Mouse (Mus musculus) MEL (cell line): ENCODE measurements around the gene Cpsf6. TPM values are rescaled to one million over a fixed set of nuclear protein-coding genes. Genes with fewer than 3 reads are reported as not detected.

ENCODE experiments used
- DNase-seq: peaks from one replicate; pipeline ENCODE4 v3.0.0; 2011; ENCODE audit warnings: low read depth, low spot score
- H3K27ac ChIP-seq: 2 replicates; pipeline ENCODE4 v1.5.1; 2012; ENCODE audit warnings: low read depth, mild to moderate bottlenecking, control low read depth, low read length, moderate library complexity; ENCODE audit not compliant: control insufficient read depth
- H3K27me3 ChIP-seq, 2 experiments: fragments of 150-350 bp in 1 of 2; sonication (generic) in 1 of 2; 2 replicates each; pipeline ENCODE4 v1.6.1; 2012; ENCODE audit warnings: low read length in 2 of 2, mild to moderate bottlenecking in 2 of 2, improper control_type of control experiment in 1 of 2, moderate library complexity in 1 of 2; ENCODE audit not compliant: insufficient read depth in 2 of 2, control insufficient read depth in 1 of 2
- H3K36me3 ChIP-seq, 2 experiments: 2 replicates each; pipeline ENCODE4 v1.6.1; 2012 to 2014; ENCODE audit warnings: low read length in 2 of 2, improper control_type of control experiment in 1 of 2, inconsistent platforms in 1 of 2, mild to moderate bottlenecking in 1 of 2; ENCODE audit not compliant: insufficient read depth in 2 of 2, control insufficient read depth in 1 of 2
- H3K4me1 ChIP-seq, 2 experiments: fragments of 150-350 bp in 1 of 2; sonication (generic) in 1 of 2; 2 replicates each; pipeline ENCODE4 v1.6.1; 2012; ENCODE audit warnings: low read length in 2 of 2, improper control_type of control experiment in 1 of 2, mild to moderate bottlenecking in 1 of 2; ENCODE audit not compliant: insufficient read depth in 2 of 2, control insufficient read depth in 1 of 2
- H3K4me3 ChIP-seq, 2 experiments: fragments of 150-350 bp in 1 of 2; sonication (generic) in 1 of 2; 2 replicates each; pipeline ENCODE4 v1.5.1; 2012; ENCODE audit warnings: low read depth in 2 of 2, low read length in 2 of 2, mild to moderate bottlenecking in 2 of 2, moderate library complexity in 2 of 2, control low read depth in 1 of 2, improper control_type of control experiment in 1 of 2; ENCODE audit not compliant: control insufficient read depth in 1 of 2, insufficient read depth in 1 of 2
- H3K79me2 ChIP-seq: 2 replicates; pipeline ENCODE4 v1.6.1; 2012; ENCODE audit warnings: mild to moderate bottlenecking, low read length, moderate library complexity; ENCODE audit not compliant: control insufficient read depth, poor library complexity, insufficient read depth
- H3K9ac ChIP-seq: 2 replicates; pipeline ENCODE4 v1.6.1; 2012; ENCODE audit warnings: low read depth, mild to moderate bottlenecking, control low read depth, low read length, moderate library complexity; ENCODE audit not compliant: control insufficient read depth, poor library complexity, severe bottlenecking
- H3K9me3 ChIP-seq: fragments of 150-350 bp; sonication (generic); replicated peaks from 2 replicates; pipeline ENCODE4 v1.6.1; 2012; ENCODE audit warnings: mild to moderate bottlenecking, low read length, improper control_type of control experiment, moderate library complexity; ENCODE audit not compliant: insufficient read depth
- CHD1 ChIP-seq: IDR thresholded peaks from 2 replicates; pipeline ENCODE4 v1.6.1; 2012; ENCODE audit warnings: low read depth, mild to moderate bottlenecking, inconsistent platforms, low read length, improper control_type of control experiment
- EP300 ChIP-seq, 2 experiments: IDR thresholded peaks; 2 replicates each; pipeline ENCODE4 v1.6.1; 2011; ENCODE audit warnings: improper control_type of control experiment in 2 of 2, low read length in 2 of 2, low read depth in 1 of 2, mild to moderate bottlenecking in 1 of 2
- ETS1 ChIP-seq: IDR thresholded peaks from 2 replicates; pipeline ENCODE4 v1.6.1; 2012; ENCODE audit warnings: low read depth, mild to moderate bottlenecking, inconsistent platforms, low read length, improper control_type of control experiment, moderate library complexity
- KAT2A ChIP-seq: conservative IDR thresholded peaks from 2 replicates; pipeline ENCODE4 v1.6.1; 2012; ENCODE audit warnings: low read depth, low read length, improper control_type of control experiment, inconsistent platforms
- MAFK ChIP-seq: IDR thresholded peaks from 2 replicates; pipeline ENCODE4 v1.6.1; 2011; ENCODE audit warnings: low read depth, mild to moderate bottlenecking, low read length, improper control_type of control experiment, borderline replicate concordance
- MXI1 ChIP-seq: IDR thresholded peaks from 2 replicates; pipeline ENCODE4 v1.6.1; 2011; ENCODE audit warnings: mild to moderate bottlenecking, low read depth, low read length, improper control_type of control experiment
- POLR2AphosphoS2 ChIP-seq: IDR thresholded peaks from 2 replicates; pipeline ENCODE4 v1.6.1; 2011; ENCODE audit warnings: low read length, improper control_type of control experiment
- POLR2AphosphoS5 ChIP-seq: IDR thresholded peaks from 2 replicates; pipeline ENCODE4 v1.6.1; 2012; ENCODE audit warnings: low read depth, borderline replicate concordance, mild to moderate bottlenecking, inconsistent platforms, low read length, moderate library complexity, mixed read lengths
- SIN3A ChIP-seq: IDR thresholded peaks from 2 replicates; pipeline ENCODE4 v1.6.1; 2012; ENCODE audit warnings: low read length, improper control_type of control experiment, inconsistent platforms
- TAL1 ChIP-seq: IDR thresholded peaks from 2 replicates; pipeline ENCODE4 v1.6.1; 2012; ENCODE audit warnings: mild to moderate bottlenecking, inconsistent platforms, low read length, moderate library complexity, mixed read lengths
- TBP ChIP-seq: IDR thresholded peaks from 2 replicates; pipeline ENCODE4 v1.8.0; 2011; ENCODE audit warnings: low read depth, low read length, improper control_type of control experiment
- UBTF ChIP-seq: IDR thresholded peaks from 2 replicates; pipeline ENCODE4 v1.6.1; 2012; ENCODE audit warnings: low read depth, mild to moderate bottlenecking, inconsistent platforms, low read length, improper control_type of control experiment, moderate library complexity, borderline replicate concordance; ENCODE audit not compliant: insufficient read depth
- USF2 ChIP-seq, 2 experiments: IDR thresholded peaks; 2 replicates each; pipeline ENCODE4 v1.6.1; 2011 to 2012; ENCODE audit warnings: improper control_type of control experiment in 2 of 2, low read length in 2 of 2, borderline replicate concordance in 1 of 2, inconsistent platforms in 1 of 2, low read depth in 1 of 2, mild to moderate bottlenecking in 1 of 2; ENCODE audit not compliant: insufficient read depth in 1 of 2
- ZKSCAN1 ChIP-seq: IDR thresholded peaks from 2 replicates; pipeline ENCODE4 v1.6.1; 2012; ENCODE audit warnings: low read depth, mild to moderate bottlenecking, inconsistent platforms, low read length, improper control_type of control experiment, moderate library complexity
- ZNF384 ChIP-seq: IDR thresholded peaks from 2 replicates; pipeline ENCODE4 v1.6.1; 2012; ENCODE audit warnings: low read depth, mild to moderate bottlenecking, inconsistent platforms, low read length, improper control_type of control experiment
- polyA plus RNA-seq, 2 experiments: library from polyadenylated mRNA; stranded (reverse) in 1 of 2; unstranded in 1 of 2; fragments of >175 nt in 1 of 2; fragments of >200 nt in 1 of 2; gene quantifications; 2 replicates each; pipeline versions ENCODE4 v1.2.1 to v1.2.4; 2012; ENCODE audit warnings: low replicate concordance in 2 of 2, low read depth in 1 of 2; ENCODE audit not compliant: insufficient read length in 2 of 2, insufficient read depth in 1 of 2, missing spikeins in 1 of 2
- total RNA-seq: library from RNA; depleted of rRNA; stranded (reverse); fragments of 300-350 nt; gene quantifications from 2 replicates; pipeline ENCODE4 v1.2.3, GENCODE M21; 2012

Cpsf6 gene
- total and polyA plus RNA-seq, 3 experiments = 85.7 to 88.2 TPM; not detected in 1

- Histone ChIP-seq H3K79me2 (no peaks in the 10 kb centered on the region; the same call in 1 of the 2 replicates), H3K27me3 (no peaks in the 10 kb centered on the region), H3K4me1 (peaks cover 9 to 21% of the 10 kb centered on the region in 2 experiments), H3K9ac (no peak overlapping the region), H3K27ac (no peak overlapping the region), H3K36me3 (peaks cover 0 to 10% of the 10 kb centered on the region in 2 experiments; a peak in 2 of 4 replicates), H3K9me3 (no peaks in the 10 kb centered on the region), H3K4me3 (no peak overlapping the region)
- TF ChIP-seq MAFK = no peak
- TF ChIP-seq KAT2A = no peak
- no peak for TF ChIP-seq MXI1
- no peak for TF ChIP-seq TAL1
- no peak for TF ChIP-seq POLR2AphosphoS2
- no peak for TF ChIP-seq SIN3A
- no peak for TF ChIP-seq ETS1
- DNase-seq = no peak
These were observed 35.7 kb upstream of the Cpsf6 start for GRCm38 (mm10) chr10:117415364-117416057.

DNA sequence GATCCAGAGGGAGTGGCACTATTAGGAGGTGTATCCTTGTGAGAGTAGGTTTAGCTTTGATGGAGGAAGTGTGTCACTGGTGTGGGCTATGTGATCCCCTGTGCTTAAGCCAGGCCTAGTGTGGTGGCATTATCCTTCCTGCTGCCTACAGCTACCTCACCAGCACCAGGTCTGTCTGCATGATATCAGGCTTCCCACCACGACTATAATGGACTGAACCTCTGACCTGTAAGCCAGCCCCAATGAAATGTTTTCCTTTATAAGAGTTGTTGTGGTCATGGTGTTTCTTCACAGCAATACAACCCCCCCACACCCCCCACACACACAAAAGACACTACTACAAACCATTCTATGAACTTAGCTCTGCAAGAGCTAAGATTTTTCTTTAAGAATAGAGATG, 34.9 kb upstream of the Cpsf6 start:
- no peak for DNase-seq
- H3K27ac ChIP-seq = no peak overlapping the region
- H3K4me3 ChIP-seq = no peak overlapping the region
- H3K4me1 ChIP-seq = peaks cover 10 to 24% of the 10 kb centered on the region in 2 experiments
- H3K27me3 ChIP-seq = no peaks in the 10 kb centered on the region
- no peak for TF ChIP-seq USF2 (IDR thresholded peaks at IDR 0.05; ENCODE audit: borderline replicate concordance in 1 of 2, insufficient read depth in 1 of 2, low read depth in 1 of 2, low read length in 2 of 2)
- TF ChIP-seq TAL1 = no peak
- no peak for TF ChIP-seq ZNF384
- no peak for TF ChIP-seq UBTF
- no peak for TF ChIP-seq KAT2A
- TF ChIP-seq MXI1 = no peak
- TF ChIP-seq ZKSCAN1 = no peak
- no peak for TF ChIP-seq CHD1
- no peak for TF ChIP-seq EP300 (IDR thresholded peaks at IDR 0.05; ENCODE audit: low read depth in 1 of 2, low read length in 2 of 2)
- no peak for TF ChIP-seq TBP
- TF ChIP-seq POLR2AphosphoS5 = no peak
- H3K9ac ChIP-seq = no peak overlapping the region
- no peaks in the 10 kb centered on the region for H3K9me3 ChIP-seq
- H3K36me3 ChIP-seq = peaks cover 0 to 13% of the 10 kb centered on the region in 2 experiments; a peak in 2 of 4 replicates
- no peaks in the 10 kb centered on the region; the same call in 1 of the 2 replicates for H3K79me2 ChIP-seq
